Mouse (Mus musculus) ES-CJ7 (cell line): ENCODE data around the gene Panx2.

Source experiments
- DNase-seq: peaks from one replicate; pipeline ENCODE4 v3.0.0; 2011; ENCODE audit warnings: low read depth, low spot score

The Panx2 gene

DNA sequence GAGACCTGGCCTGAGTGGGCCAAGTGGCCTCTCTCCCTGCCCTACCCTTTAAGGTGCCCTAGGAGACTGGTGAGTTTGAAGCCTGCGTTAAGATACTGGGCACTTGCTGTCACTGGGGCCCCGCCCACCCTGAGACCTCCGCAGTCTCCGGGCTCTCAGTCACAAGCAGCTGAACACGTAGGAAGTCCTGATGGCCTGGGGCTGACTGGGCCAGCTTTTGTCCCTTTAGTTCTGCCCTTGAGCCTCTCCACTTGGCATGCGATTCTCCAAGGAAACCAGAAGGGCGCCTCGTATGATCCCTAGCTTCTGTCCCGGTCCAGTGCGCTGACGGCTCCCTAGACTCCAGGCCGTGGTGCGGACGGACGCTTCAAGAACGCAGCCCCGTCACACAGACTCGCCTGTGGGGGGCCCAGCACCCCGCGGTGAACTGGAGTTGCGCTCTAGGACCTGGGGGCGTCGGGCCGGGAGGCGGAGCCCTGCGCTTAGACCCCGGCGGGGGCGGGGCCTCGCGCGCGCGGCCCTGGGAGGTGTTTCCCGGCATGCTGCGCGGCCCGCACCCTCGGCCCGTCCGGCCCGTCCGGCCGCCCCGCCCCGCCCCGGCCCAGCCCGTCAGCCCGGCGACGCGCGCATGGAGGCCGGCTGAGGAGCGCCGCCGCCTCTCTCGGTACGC lies 16.1 kb downstream of the Panx2 start:
- DNase-seq, result peak; percentile 67

DNA sequence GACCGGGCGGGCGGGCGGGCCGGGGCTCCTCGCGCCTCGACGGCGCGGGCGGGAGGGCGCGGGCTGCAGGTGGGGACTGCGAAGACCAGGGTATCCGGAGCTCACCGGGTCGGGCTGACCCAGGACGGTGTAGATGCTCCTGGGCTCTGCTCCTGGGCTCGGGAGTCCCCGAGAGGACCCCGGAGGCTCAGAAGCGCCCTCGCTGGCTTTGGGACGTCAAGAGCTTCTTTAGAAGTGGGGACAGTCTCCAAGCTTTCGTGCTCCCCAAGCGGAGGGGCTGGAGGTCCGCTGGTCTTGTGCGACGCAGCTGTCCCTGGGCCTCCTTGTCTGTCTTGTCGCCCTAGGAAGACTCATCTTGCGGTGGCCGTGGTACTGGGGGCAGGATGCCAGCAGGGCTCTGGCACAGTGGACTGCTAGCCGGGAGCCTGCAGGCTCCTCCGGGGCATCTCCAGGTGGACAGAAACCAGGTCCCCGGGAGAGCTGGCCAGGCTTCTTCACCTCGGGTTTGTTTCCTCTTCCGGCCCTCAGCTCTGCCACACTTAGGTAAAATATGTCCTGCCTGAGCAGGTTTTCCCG lies 16.7 kb downstream of the Panx2 start:
- no peak for DNase-seq

DNA sequence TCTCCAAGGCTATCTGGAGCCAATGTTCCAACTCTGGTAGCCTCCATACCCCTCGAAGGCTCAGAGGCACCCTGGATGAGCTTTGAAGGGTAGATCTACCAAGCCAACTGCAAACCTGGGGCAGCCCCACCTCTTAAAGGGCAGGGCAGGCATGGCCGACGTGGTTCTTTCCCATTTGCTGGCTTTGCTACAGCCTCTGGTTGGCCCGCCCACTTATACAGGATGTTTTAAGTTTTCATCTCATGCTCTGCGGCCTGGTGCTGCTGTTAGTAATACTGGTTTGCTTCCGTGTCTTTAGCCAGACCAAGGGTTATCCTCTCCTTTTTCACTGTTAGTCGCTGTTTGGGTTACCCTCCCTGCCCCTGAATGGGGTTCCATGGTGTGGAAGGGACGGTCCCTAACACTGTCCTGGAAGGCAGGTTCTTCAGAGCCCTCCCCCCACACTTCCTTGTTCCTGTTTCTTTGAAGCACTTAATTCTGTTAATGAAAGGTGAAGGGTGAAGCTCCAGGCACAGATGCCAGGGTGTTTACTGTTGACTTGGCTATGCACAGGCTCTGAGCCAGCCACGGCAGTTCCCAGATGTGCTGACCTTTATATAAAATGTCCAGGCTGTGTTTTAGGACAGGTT lies 18.8 kb downstream of the Panx2 start:
- no peak for DNase-seq

DNA sequence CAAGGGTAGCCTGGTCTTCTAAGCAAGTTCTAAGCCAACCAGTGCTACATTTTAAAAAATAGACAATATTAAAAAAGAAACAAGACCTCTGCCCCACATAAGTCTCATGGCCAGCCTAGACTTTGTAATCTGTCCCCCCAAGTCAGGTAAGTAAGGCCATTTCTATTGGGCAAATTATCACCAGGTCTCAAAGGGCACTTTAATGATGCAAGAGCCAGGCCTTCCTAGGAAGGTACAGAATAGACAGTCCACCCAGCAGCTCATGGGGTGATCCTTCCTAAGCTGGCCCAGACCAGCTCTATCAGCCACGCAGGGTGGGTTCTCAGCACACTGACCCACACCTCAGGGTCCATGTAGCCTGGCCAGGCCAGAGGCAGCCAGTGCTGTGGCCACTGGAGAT lies 24.4 kb downstream of the Panx2 start:
- DNase-seq, result no peak

DNA sequence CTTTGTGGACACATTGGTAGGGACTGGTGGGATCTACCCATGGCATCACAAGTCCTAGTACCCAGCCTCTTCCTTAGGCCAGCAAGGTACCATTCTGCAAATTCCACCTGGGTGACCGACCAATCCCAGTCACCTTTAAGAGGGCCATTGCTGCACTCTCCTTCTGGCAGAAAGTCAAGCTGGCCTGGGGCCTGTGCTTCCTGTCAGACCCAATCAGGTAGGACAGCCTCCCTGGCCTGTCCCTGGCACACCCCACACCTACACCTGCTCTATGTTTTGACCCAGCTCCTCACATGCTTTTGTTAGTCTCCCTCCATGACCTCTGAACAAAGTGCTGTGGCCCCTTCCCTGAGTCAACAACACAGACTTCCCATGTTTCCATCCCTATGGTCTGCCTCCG lies 25.3 kb downstream of the Panx2 start:
- DNase-seq, result no peak

DNA sequence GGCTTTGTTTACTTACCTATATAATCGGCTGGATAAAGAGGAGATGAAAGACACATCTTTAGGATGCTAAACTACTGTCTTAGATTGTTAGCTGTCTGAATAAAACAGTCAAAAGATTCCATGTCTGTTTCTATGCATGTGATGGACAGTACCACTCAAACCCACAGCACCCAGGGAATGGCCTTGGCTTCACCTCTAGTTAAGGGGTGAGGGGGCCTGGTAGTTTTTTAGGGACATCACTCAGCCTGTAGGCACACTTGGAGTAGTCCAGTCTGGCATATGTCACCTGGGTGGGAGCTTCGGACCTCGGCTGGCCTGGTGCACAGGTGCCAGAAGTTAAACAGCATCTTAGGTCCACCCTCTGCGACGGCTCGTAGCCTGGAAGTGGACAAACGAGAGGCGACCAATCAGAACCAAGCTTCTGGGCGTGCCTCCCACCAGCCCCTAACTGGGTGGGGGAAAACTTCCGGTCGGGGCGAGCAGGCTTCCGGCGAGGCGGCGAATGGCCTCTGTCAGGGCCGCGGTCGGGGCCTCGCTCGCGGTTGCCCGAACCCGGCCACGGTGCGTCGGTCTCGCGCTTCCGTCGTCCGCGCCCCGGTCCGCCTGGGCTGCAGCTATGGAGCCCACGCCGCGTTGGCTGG lies 29.2 kb downstream of the Panx2 start, which contains the start of gene Selenoo:
Gene Selenoo, plus strand, starts transcription at position 478 of the 641 bp plus-strand sequence.
- DNase-seq, result peak; percentile 62

DNA sequence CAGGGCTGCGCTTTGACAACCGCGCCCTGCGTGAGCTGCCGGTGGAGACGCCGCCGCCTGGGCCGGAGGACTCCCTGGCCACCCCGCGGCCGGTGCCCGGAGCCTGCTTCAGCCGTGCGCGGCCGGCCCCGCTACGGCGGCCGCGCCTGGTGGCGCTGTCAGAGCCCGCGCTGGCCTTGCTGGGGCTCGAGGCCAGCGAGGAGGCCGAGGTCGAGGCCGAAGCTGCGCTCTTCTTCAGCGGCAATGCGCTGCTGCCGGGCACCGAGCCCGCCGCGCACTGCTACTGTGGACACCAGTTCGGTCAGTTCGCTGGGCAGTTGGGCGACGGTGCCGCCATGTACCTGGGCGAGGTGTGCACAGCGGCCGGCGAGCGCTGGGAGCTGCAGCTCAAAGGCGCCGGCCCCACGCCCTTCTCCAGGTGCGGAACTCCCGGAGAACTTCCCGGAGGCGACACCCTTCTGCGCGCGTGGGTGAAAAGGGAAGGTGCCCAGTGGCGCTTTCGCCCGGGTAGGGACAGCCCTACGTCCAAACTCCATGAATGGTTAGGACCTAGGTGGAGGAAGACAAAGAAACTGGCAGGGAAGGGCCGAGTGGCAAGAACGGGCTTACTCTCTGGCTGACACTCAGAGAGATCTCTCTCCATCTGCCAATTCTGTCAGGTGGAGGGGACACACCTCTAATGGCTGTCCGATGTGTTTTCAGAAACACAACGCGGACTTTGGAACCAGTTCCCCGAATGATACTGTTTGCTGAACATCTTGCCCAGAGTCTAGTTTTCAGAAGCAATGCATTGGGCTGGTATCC lies 29.9 kb downstream of the Panx2 start:
- DNase-seq, result no peak

DNA sequence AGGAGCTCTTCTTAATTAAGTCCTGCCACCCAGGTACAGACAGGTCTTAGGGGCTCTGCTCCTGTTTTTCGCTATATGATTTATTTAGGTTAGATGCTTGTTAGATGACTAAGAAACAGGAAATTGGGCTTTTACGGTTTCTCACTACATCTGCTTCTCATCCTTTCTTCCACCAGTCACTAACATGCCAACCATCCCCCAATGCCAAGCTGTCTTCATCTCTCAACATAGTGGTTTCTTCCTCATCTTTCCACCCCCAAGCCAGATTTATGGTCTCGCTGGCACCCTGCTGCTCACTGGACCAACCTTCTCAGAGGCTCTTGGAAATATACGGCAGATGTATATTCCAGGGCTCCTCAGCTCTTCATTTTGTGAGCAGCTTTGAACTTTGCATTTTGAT lies 31.1 kb downstream of the Panx2 start:
- no peak for DNase-seq

DNA sequence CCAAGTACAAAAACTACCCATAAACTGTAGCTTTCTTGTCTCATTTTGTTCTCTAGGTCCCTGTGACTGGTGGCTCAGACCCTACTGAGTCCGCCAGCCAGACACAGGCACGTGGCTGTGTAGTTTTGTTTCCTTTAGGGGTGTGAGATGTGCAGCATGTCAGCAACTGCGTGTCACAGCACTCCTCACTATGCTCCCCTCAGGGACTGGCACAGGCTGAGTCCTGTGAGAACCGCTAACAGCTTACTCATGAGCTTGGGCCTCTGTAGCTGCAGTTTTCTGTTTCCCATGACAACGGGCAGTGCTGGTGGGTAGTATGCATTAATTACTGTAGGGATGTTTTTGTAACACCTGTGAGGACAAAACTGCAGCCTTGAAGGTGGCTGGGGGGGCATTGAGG lies 32.6 kb downstream of the Panx2 start:
- DNase-seq, result no peak

DNA sequence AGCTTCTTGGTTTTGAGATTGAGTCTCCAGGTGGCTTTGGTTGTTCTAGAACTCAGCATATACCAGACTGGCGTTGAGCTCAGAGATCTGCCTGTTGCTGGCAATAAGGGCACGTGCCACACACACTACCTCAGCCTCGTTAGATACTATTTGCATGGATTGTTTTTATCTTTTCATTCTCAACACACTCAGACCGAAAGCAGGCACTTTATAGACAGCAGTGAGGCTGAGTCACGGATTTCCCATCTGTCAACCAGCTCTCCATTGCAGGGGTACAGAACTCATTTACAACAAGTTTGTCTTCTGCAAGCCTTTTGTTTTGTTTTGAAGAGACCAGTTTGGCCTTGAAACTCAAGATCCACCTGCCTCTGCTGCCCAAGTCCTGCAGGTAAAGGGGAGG lies 37.9 kb downstream of the Panx2 start:
- no peak for DNase-seq

DNA sequence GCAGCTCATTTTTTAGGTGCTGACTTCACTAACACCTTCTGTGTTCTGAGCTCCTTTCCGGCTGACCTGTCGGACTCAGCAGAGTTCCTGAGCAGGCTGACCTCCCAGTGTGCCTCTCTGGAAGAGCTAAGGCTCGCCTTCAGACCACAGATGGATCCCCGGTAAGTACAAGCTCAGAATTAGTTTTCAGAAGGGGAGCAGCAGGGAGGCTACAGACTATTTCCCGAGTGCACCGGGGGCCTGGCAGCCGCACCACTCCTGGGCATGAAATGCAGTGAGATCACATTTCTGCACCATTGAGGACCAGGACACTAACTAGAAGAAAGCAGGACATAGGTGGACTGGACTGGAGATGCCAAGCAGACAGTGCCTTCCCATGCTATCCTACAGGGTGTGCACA lies 39.1 kb downstream of the Panx2 start:
- DNase-seq, result no peak

DNA sequence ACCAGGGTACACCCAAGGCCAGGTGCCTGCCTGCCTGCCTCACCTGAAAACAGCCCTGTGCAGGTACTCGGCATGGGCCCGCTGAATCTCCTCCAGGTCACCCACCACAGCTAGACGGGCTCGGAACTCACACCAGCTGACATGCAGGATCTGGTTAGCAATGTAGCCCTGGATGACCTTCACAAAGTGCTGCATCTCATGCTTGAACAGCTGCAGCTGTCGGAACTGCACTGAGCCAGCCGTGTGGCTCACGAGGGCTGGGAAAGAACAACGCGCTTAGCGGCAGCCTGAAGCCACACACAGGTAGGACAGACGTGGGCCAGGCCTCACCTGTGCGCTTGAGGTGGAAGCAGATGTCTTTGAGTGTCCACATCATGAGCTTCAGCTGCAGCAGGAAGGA lies 41.3 kb downstream of the Panx2 start:
- DNase-seq, result no peak

DNA sequence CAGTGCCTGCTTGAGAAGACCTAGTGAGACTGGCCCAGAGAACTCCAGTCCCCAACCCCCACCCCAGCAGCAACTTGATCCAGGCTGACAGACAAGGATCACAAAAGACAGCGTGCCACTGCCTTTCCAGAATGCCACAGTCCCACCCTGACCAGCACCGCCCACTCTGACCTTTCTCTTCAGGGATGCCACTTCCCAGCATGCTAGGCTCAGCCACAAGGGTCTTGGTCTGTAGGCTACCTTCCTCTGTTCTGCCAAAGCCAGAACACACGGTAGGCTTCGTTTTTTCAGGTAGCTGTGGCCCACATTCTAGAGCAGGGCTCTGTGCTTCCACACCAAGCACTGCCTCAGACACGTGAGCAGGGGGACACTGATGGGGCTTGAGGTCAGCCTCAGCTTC lies 43.1 kb downstream of the Panx2 start:
- no peak for DNase-seq

DNA sequence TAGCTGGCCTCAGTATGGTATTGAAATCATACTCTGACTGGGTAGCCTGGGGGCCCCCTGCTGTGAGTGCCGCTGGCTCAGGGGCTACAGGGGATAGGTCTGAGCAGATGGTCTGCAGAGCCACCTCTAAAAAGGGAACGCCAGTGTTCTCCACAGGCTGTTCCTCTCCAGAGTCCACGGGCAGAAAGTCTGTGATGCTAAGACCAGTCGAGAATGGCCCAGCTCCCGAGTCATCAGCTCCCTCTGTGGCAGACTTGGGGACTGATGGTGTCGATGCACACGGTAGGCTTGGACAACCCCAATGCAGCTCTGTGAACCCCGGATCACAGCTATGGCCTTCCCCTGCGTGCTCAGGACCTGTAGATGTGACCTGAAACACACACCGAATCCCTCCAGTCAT lies 44.4 kb downstream of the Panx2 start:
- no peak for DNase-seq

DNA sequence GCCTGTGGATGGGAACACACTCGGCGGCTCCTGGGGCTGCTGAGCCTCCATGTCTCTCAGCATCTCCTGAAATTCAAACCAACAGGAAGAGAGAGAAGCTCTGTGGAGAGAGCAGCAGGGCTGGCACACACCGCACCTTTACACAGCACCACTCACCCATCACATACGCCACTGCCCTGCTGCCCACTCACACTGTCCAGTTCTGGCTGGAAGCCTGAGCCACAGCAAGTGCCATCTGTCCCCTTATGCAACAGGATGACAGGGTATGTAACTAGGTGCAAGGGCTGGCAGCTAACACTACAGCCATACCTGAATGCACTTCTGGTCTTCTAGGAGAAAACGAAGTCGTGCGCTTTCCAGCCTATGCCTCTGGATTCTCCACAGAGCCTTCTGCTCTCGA lies 44.9 kb downstream of the Panx2 start:
- no peak for DNase-seq

DNA sequence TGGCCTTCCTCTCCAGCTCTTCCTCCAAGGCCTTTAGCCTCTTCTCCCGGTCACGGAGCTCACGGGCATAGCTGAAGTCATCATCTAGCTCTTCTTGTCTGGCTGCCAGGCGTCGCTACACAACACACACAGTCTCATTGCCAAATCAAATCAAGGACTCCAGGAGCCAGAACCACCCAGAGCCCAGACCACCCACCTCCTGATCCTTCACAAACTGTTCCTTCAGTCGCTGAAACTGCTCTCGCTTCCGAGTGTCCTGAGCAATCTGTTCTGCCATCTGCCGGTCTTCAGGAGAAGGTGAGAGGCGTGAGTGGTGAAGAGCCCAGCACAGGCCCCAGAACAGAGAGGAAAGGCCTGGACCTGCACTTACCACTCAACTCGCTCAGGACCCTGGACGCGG lies 46.5 kb downstream of the Panx2 start:
- DNase-seq, result no peak

DNA sequence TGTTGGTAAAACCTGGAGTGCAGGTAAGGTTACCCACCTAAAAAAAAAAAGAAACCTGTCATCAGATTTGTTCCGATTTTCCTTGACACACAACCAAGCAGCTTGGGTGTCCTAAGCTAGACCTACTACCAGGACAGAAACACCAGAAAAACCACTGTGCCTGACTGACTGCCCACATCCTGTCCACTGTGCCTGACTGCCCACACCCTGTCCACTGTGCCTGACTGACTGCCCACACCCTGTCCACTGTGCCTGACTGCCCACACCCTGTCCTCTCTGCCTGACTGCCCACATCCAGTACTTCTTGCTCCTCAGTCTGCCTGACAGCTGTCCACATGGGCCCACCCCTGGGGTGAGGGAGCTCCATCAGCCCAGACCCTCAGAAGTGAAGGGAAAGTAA lies 47.4 kb downstream of the Panx2 start:
- no peak for DNase-seq

DNA sequence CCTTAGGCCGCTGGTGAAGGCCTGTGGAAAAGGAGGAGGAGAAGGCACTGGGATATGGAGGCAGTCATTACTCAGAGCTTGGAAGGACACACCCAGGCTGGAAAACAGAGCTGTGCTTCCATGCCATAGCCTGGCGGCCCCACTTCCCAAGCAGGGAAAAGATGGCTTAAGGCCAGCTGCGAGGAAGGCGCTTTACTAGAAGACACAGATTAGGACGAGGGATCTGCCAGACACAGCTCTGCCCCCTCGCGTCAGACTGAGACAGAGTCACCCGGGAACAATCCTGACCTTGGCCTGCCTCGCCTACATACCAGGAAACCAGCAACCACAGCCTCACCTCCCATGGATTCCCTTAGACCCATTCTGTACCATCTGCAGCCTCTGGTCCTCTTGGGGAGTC lies 50.6 kb downstream of the Panx2 start:
- peak; percentile 61 for DNase-seq

DNA sequence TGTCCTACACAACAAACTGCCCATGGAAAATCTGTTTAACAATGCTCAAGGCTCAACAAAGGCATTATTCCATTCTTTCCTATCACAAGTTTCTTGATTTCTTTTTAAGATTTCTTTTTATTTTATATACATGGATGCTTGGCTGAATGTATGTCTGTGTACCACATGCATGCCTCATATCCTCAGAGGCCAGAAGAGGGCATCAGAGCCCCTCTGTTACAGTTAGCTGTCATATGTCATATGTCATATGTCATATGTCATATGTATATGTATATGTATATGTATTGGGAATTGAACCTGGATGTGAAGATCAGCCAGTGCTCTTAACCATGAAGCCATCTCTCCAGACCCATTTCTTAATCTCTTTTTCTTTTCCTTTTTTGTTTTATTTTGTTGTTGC lies 58.5 kb downstream of the Panx2 start:
- DNase-seq, result no peak

DNA sequence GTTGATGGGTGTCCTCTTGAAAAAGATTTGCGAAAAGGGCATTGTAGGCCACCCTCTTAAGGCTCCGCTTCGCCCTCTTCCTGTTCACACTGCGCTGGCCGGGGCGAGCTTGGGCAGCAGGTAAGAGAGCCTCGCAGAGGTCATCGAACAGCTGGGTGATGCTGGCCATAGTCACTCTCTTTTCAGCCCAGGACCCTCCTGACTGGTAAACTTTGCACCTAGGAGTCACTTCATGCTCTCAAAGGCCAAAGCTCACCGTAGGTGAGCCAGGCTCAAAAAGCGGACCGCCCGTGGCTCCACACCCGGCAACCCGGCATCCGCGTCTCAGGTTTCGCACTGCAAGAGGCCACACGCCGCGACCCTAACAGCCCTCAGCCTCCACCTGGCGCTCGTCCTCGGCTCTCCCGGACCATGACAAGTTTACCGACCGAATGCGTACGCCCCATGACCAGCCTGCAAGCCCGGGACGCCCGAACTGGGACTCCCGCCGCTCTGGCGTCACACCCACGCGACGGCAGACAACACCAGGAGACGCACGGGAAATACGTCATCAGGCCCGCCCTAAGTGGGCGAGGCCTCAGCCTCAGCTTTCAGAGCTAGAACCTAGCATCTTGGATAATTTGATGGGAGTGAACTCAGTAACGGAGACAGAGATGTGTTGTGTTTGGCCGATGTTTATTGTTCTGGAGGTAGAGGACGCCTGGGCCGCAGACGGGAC lies 63.3 kb downstream of the Panx2 start, which contains the start of gene Tubgcp6:
Gene Tubgcp6, minus strand, starts transcription at position 464 of the 718 bp plus-strand sequence.
- peak; percentile 93 for DNase-seq
